Mouse (Mus musculus): Measurements from ENCODE around the gene Nacc1. TPM values are rescaled to one million over a fixed set of nuclear protein-coding genes. Genes with fewer than 3 reads are reported as not detected.

Nacc1 gene
- total and polyA plus RNA-seq, 2 experiments from 2014 or later: 13.8 to 102 TPM

DNA sequence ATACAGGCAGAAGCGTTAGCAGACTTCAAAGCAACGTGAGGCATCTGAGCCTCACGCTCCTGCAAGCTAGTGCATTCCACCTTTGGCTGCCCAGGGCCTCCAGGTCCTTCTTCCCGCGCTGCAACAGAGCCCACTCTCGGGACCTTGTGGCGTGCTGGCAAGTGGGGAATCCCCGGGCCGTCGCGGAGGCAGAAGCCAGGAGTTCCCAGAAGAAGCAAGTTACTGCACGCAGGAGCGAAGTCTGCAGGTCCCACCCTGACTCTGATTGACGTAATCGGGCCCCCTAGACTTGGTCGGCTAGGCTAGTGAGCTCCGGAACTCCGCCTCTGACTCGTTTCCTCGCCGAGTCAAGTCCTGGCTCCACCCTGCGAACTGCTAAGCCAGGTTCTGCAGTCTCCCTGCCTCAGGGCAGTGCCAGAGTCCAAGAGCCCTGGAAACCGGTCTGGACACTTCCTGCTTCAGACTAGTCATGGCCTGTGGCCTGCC lies 31.0 kb downstream of the Nacc1 start:
- H3K9ac ChIP-seq (replicated peaks; ENCODE audit: low read length, poor library complexity, severe bottlenecking): no peak overlapping the region
- peak overlapping the region; percentile 27; the same call in 1 of the 2 replicates for H3K27ac ChIP-seq (ENCODE audit: low read depth, low read length)
- WGBS: 4% methylated on average over 23 of the region's 23 CpGs
- no peaks in the 10 kb centered on the region for H3K9me3 ChIP-seq (ENCODE audit: low read length)
- DNase-seq (ENCODE audit: low spot score): peak; percentile 34
- no peak for TF ChIP-seq CTCF (IDR thresholded peaks at IDR 0.05)
- peak overlapping the region; percentile 46 for H3K4me2 ChIP-seq (ENCODE audit: low read depth, low read length, poor library complexity, severe bottlenecking)
- no peak; the same call in 1 of the 2 replicates for ATAC-seq (ENCODE audit: low FRiP score)
- H3K4me3 ChIP-seq (ENCODE audit: low read depth, low read length): peak overlapping the region; percentile 25
- H3K27me3 ChIP-seq (ENCODE audit: insufficient read depth, low read length): peaks cover 9% of the 10 kb centered on the region; the same call in 1 of the 2 replicates
- H3K36me3 ChIP-seq (ENCODE audit: insufficient read depth, low read length): no peaks in the 10 kb centered on the region
- H3K4me1 ChIP-seq (ENCODE audit: insufficient read depth, low read length): peaks cover 11% of the 10 kb centered on the region; the same call in 1 of the 2 replicates

DNA sequence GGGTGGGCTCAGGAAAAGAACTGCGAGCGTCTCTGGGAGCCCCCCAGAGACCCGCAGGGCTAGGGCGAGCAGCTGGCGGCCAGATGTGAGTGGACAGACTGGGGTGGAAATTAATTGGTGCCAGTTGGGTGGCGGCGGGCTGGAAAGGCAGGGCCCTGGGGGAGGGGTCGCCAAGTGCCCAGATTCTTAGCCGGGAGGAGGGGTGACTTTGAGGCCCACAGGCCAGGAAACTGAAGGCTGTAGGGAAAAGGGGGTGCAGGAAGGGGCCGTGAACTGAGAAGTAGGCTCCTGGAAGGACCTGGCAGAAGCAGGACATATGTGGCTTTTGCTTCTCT lies 31.5 kb downstream of the Nacc1 start:
- 2% methylated on average over 10 of the region's 10 CpGs for WGBS
- Histone ChIP-seq H3K36me3 (ENCODE audit: insufficient read depth, low read length) (no peaks in the 10 kb centered on the region), H3K27me3 (ENCODE audit: insufficient read depth, low read length) (peaks cover 9% of the 10 kb centered on the region; the same call in 1 of the 2 replicates), H3K4me2 (ENCODE audit: low read depth, low read length, poor library complexity, severe bottlenecking) (peak overlapping the region; percentile 46), H3K27ac (ENCODE audit: low read depth, low read length) (peak overlapping the region; percentile 27), H3K4me1 (ENCODE audit: insufficient read depth, low read length) (peaks cover 11% of the 10 kb centered on the region; the same call in 1 of the 2 replicates), H3K9me3 (ENCODE audit: low read length) (no peaks in the 10 kb centered on the region), H3K9ac (replicated peaks; ENCODE audit: low read length, poor library complexity, severe bottlenecking) (no peak overlapping the region; the same call in 1 of the 2 replicates), H3K4me3 (ENCODE audit: low read depth, low read length) (peak overlapping the region; percentile 25)
- no peak for ATAC-seq (ENCODE audit: low FRiP score)
- TF ChIP-seq CTCF (IDR thresholded peaks at IDR 0.05): no peak
- DNase-seq (ENCODE audit: low spot score): no peak

DNA sequence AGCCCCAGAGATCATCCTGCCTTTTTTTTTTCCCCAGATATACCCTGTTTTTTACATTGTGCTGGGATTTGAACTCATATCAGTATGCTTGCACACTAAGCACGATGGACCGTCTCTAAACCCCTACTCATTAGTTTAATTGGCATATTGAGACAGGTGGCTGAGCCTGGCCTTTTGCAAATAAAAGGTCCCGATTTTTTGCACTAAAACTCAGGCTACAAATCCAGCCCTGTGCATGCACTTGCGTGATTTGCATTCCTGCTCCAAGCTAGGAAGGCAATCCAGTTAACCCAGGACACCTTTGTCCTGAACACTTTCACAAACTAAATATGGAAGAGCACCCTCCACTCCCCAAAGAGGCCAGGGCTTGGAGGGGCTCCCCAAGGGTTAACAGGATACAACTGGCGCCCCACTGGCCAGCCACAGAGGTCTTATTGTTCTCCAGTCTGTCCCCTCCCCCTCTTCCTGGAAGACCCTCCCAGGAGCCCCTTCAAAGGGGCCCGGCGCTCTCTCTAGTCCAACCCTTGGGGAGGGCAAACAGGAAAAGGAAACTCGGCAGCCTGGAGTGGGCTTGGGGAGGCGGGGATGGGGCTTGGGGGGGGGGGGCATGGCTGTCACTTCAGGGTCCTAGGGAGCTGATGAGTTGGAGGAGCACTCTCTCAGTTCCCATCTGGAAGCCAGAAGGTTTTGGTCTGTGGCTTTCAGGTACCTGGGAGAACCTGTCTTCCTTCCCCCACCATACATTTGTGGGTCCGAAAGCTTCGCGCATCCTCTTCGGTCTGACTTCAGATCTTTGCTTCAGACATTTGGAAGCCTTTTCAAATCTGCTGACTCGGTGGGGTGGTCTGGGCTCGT lies 32.1 kb downstream of the Nacc1 start:
- no peaks in the 10 kb centered on the region for H3K36me3 ChIP-seq (ENCODE audit: insufficient read depth, low read length)
- ATAC-seq (ENCODE audit: low FRiP score) (peak; percentile 72), DNase-seq (ENCODE audit: low spot score) (peak; percentile 82)
- H3K4me1 ChIP-seq (ENCODE audit: insufficient read depth, low read length): peaks cover 11% of the 10 kb centered on the region; the same call in 1 of the 2 replicates
- H3K4me3 ChIP-seq (ENCODE audit: low read depth, low read length): peak overlapping the region; percentile 25
- H3K27me3 ChIP-seq (ENCODE audit: insufficient read depth, low read length): peaks cover 9% of the 10 kb centered on the region; the same call in 1 of the 2 replicates
- no peak for TF ChIP-seq CTCF (IDR thresholded peaks at IDR 0.05)
- H3K9me3 ChIP-seq (ENCODE audit: low read length): no peaks in the 10 kb centered on the region
- H3K27ac ChIP-seq (ENCODE audit: low read depth, low read length): peak overlapping the region; percentile 27
- no peak overlapping the region; the same call in 1 of the 2 replicates for H3K9ac ChIP-seq (replicated peaks; ENCODE audit: low read length, poor library complexity, severe bottlenecking)
- H3K4me2 ChIP-seq (ENCODE audit: low read depth, low read length, poor library complexity, severe bottlenecking): peak overlapping the region; percentile 46
- WGBS: 5% methylated on average over 14 of the region's 15 CpGs

DNA sequence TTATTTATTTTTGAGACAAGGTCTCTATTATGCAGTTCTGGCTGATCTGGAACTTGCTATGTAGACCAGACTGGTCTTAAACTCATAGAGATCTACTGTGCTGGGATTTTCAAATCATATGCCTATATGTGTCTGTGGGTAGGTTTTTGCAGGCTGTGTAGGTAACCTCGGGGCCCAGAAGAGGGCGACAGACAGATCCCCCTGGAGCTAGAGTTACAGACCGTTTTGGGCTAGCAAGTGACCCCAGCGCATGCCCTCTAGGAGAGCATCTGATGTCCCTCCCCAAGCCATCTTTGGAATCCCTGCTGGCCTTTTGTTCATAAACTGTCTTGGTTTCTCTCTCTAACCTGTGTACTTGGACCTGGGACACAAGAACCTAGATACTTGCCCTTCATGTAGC lies 33.1 kb downstream of the Nacc1 start:
- 0 out of 2 replicates have a peak overlapping the region, but pooled peaks have one; percentile 27 for H3K27ac ChIP-seq (ENCODE audit: low read depth, low read length)
- ATAC-seq (ENCODE audit: low FRiP score) (no peak), DNase-seq (ENCODE audit: low spot score) (no peak)
- 37% methylated on average over 4 of the region's 4 CpGs for WGBS
- H3K4me2 ChIP-seq (ENCODE audit: low read depth, low read length, poor library complexity, severe bottlenecking): no peak overlapping the region
- peak; percentile 38 for TF ChIP-seq CTCF (IDR thresholded peaks at IDR 0.05)
- no peaks in the 10 kb centered on the region for H3K36me3 ChIP-seq (ENCODE audit: insufficient read depth, low read length)
- H3K4me3 ChIP-seq (ENCODE audit: low read depth, low read length): no peak overlapping the region
- H3K4me1 ChIP-seq (ENCODE audit: insufficient read depth, low read length): peaks cover 11% of the 10 kb centered on the region; the same call in 1 of the 2 replicates
- H3K9ac ChIP-seq (replicated peaks; ENCODE audit: low read length, poor library complexity, severe bottlenecking): no peak overlapping the region
- peaks cover 6% of the 10 kb centered on the region; the same call in 1 of the 2 replicates for H3K27me3 ChIP-seq (ENCODE audit: insufficient read depth, low read length)
- no peaks in the 10 kb centered on the region for H3K9me3 ChIP-seq (ENCODE audit: low read length)

DNA sequence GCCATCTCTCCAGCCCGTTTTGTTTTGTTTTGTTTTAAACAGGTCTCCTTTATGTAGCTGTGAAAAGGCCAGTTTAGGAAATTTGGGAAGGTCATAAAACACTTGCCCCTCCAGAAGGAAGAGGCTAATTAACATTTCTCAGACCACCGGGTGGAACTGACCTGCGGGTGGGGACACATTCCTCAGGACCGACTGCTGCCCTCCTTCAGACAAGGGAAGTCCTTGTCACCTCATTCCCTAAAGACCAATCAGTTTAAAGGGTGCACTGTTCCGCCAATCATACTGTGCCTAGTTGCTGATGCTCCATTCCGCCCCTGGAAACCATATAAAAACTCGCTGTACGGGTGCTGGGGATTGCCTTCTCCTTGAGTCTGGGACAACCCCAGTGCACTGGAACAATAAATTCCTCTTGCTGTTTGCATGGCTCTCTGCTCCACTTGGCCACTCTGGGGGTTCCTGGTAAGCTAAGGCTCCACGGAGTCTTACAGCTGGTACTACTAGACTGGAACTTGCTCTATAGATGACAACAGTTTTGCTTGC lies 34.5 kb downstream of the Nacc1 start:
- no peak overlapping the region for H3K4me3 ChIP-seq (ENCODE audit: low read depth, low read length)
- H3K9ac ChIP-seq (replicated peaks; ENCODE audit: low read length, poor library complexity, severe bottlenecking): no peak overlapping the region
- peaks cover 11% of the 10 kb centered on the region; the same call in 1 of the 2 replicates for H3K4me1 ChIP-seq (ENCODE audit: insufficient read depth, low read length)
- H3K27ac ChIP-seq (ENCODE audit: low read depth, low read length): no peak overlapping the region
- H3K27me3 ChIP-seq (ENCODE audit: insufficient read depth, low read length): peaks cover 6% of the 10 kb centered on the region; the same call in 1 of the 2 replicates
- no peak for TF ChIP-seq CTCF (IDR thresholded peaks at IDR 0.05)
- no peak overlapping the region for H3K4me2 ChIP-seq (ENCODE audit: low read depth, low read length, poor library complexity, severe bottlenecking)
- DNase-seq (ENCODE audit: low spot score): no peak
- no peaks in the 10 kb centered on the region for H3K9me3 ChIP-seq (ENCODE audit: low read length)
- no peak for ATAC-seq (ENCODE audit: low FRiP score)
- 70% methylated on average over 9 of the region's 9 CpGs for WGBS
- H3K36me3 ChIP-seq (ENCODE audit: insufficient read depth, low read length): no peaks in the 10 kb centered on the region

Measured in midbrain, postnatal 0 days (tissue).